Mouse (Mus musculus) MN1 (cell line): ENCODE measurements around the gene Relb.

Source experiments
- DNase-seq: peaks from one replicate; pipeline ENCODE4 v3.0.0-alpha.2; 2016; ENCODE audit warnings: low spot score

Relb gene

GRCm38 (mm10) chr7:19579751-19580150, 49.5 kb downstream of the Relb start:
- no peak for DNase-seq

GRCm38 (mm10) chr7:19578436-19578835, 50.8 kb downstream of the Relb start:
- no peak for DNase-seq

GRCm38 (mm10) chr7:19577877-19578414, 51.3 kb downstream of the Relb start:
- no peak for DNase-seq

GRCm38 (mm10) chr7:19577141-19577852, 51.9 kb downstream of the Relb start, which contains the start of the genes Zfp296 and Gemin7:
Zfp296 (plus strand) TSS chr7:19577287.
Gemin7 (minus strand) TSS chr7:19577595.
- DNase-seq: no peak

- DNase-seq: no peak
These were observed 53.7 kb downstream of the Relb start for GRCm38 (mm10) chr7:19575559-19575958.

- no peak for DNase-seq
These were observed 55.5 kb downstream of the Relb start for GRCm38 (mm10) chr7:19573776-19574140.

GRCm38 (mm10) chr7:19572926-19573775, 56.1 kb downstream of the Relb start:
- peak; percentile 63 for DNase-seq

- no peak for DNase-seq
These were observed 59.6 kb downstream of the Relb start for GRCm38 (mm10) chr7:19569647-19570046.

- DNase-seq: no peak
These were observed 61.8 kb downstream of the Relb start for GRCm38 (mm10) chr7:19567426-19567825.

- DNase-seq: no peak
These were observed 63.4 kb downstream of the Relb start for GRCm38 (mm10) chr7:19565803-19566202.

- no peak for DNase-seq
These were observed 64.8 kb downstream of the Relb start for GRCm38 (mm10) chr7:19564455-19564854.

- DNase-seq: no peak
These were observed 65.4 kb downstream of the Relb start for GRCm38 (mm10) chr7:19563884-19564283.

GRCm38 (mm10) chr7:19562643-19563410, 66.4 kb downstream of the Relb start, which contains the start of gene Ppp1r37:
Ppp1r37 (minus strand) TSS chr7:19563076.
- peak; percentile 35 for DNase-seq

- DNase-seq: peak; percentile 82
These were observed 67.2 kb downstream of the Relb start for GRCm38 (mm10) chr7:19561765-19562642.

GRCm38 (mm10) chr7:19561431-19561764, 67.8 kb downstream of the Relb start:
- no peak for DNase-seq

GRCm38 (mm10) chr7:19560491-19561260, 68.6 kb downstream of the Relb start:
- peak; percentile 19 for DNase-seq

- DNase-seq: no peak
These were observed 70.3 kb downstream of the Relb start for GRCm38 (mm10) chr7:19558965-19559364.

- DNase-seq: no peak
These were observed 71.0 kb downstream of the Relb start for GRCm38 (mm10) chr7:19557982-19558900.

- no peak for DNase-seq
These were observed 72.2 kb downstream of the Relb start for GRCm38 (mm10) chr7:19557086-19557485.
